Mouse (Mus musculus): Measurements from ENCODE around the gene Cstb.

The Cstb gene

DNA sequence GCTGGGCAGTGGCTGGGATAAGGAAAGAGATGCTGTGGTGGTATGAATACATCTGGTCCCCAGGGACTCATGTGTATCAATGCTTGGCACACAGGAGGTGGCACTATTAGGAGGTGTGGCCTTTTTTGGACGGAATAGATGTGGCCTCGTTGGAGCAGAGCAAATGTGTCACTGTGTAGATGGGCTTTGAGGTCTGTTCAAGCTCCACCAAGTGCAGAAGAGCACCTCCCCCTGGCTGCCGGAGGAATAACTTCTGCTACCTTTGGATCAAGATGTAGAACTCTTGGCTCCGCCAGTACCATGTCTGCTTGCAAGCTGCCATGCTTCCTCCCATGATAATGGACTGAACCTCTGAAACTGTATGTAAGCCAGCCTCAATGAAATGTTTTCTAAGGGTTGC lies 36.3 kb downstream of the Cstb start:
- no peak for DNase-seq (ENCODE audit: low spot score in 2 of 2)

DNA sequence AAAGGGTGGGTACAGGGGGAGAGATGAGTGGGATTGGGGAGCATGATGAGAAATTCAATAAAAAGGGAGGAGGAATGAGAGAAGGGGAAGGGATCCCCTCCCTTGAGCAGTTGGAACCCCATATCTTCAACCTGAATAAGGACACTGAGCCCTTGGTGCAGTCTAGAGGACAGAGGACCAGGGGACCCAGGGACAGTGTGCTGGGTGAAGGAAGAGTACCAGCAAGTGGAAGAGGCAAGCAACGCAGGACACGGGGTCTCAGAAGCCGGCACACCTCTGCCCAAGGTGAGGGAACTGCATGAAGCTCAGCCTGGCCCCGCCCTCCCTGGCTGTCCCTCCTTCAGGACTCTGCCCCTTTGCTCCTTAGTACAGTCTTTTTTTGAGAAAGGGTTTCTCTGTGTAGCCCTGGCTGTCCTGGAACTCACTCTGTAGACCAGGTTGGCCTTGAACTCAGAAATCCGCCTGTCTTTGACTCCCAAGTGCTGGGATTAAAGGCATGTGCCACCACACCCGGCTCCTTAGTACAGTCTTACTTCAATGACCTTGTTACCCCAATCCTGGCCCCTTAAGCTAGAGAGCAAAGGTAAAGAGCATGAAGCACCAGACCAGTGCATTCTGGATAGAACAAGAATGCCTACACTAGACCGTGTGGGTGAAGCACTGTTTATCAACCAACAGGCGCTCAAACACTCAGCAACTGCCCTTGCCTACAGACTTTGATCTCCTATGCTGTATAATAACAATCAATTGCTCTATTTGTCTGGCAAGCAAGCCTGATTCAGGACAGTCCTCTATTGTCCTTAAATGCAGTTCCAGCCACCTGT lies 37.7 kb downstream of the Cstb start:
- no peak for DNase-seq (ENCODE audit: low spot score in 2 of 2)

DNA sequence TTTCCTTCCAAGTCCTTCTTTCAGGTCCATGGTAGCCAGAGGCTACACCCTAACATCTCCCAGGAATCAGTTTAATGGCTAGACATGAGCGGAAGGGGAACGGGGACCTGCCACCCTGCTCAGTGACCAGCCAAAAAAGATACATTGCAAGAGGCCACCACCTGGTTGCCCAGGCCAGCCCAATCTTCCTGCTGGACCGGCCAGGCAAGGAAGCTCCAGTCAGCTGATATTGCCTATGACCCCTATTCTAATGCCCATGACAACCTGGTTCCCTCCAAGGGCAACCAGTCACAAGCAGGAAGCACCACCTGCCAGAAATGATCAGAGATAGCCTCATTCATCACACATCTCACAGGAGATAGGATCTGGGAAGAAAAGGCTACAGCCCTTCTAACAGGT lies 38.3 kb downstream of the Cstb start:
- DNase-seq (ENCODE audit: low spot score in 2 of 2), result no peak

DNA sequence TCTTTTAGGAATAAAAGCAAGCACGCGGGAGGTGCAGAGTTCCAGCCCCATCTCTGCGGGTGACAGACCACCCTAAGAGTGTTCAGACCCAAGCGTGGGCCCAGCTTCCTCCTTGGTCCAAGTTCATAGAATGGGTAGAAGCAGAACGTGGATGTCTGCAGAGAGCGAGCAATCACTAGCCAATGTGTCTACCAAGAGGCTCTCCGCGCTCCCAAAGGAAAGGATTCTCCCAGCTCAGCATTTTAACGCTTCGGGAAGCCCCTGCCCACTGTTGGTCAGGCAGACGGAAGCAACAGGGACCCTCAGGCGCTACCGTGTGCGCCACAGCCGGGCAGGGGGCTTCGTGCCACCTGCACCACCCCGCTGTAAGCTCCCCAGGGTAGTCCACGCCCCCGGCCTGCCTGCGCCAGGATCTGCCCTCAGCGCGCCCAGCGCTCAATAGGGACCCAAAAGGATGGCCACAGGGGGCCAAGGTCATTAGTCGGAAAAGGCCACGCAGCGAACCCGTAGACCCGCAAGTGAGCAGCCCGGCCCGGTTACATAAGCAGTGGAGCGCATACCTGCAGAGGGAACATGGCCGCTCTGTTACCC lies 38.8 kb downstream of the Cstb start:
- DNase-seq (ENCODE audit: low spot score in 2 of 2), result no peak

DNA sequence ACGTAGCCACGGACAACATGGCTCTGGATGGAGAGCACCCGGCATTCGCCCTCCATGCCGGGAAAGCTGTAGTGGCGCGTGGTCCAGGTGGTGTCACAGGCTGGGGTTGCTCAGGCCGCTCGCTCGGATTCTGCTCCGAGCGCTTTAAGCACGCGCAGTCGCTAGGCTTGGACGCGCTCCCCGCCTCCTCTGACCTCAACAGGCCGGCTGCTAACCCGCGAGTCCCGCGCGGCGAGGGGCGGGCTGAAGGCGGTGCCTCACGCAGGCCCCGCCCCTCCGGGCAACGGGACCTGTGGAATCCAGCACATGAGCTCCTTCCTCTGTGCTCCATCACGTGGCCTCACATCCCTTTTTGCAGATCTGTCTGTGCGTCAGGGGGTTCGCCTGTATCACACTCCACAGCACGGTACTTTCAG lies 39.3 kb downstream of the Cstb start, which contains the start of gene Pdxk:
TSS of gene Pdxk (minus strand) at position 184 of the 416 bp plus-strand sequence.
- DNase-seq (ENCODE audit: low spot score in 2 of 2), result peak; percentile 93 to 95

DNA sequence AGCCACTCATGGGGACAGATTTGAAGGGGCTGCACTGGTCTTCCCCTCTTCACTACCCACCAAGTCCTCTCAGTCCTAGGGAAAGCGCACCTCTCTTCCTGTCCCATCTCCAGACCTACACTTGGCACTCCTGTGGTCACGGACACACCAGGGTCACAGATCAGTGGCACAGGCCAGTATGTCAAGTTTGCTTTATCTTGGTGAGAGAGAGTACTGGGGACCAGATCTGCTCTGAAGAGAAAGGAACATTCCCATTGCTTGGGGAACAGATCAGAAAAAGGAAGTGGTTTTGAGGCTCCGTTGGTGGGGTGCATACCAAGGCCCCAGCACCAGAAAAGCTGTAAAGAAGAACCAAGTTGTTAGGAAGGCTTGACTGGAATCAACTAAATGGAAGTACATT lies 40.0 kb downstream of the Cstb start:
- DNase-seq (ENCODE audit: low spot score in 2 of 2), result no peak

DNA sequence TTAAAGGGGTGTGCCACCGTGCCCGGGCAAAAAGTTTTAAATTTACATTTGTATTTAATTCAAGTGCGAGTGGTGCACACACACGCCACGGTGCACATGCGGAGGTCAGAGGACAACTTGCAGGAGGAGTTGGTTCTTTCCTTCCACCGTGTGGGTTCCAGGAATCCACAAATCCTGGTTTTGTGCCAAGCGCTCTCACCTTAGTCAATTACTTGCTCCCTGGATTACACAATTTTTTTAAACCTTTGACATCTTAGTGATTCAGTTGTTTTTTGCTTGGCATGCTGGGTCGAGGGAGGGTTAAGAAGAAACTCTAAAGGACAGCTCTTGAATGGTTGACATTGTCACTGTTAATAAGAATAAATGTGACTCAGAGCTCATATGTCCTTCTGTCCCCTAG lies 41.2 kb downstream of the Cstb start:
- no peak for DNase-seq (ENCODE audit: low spot score in 2 of 2)

DNA sequence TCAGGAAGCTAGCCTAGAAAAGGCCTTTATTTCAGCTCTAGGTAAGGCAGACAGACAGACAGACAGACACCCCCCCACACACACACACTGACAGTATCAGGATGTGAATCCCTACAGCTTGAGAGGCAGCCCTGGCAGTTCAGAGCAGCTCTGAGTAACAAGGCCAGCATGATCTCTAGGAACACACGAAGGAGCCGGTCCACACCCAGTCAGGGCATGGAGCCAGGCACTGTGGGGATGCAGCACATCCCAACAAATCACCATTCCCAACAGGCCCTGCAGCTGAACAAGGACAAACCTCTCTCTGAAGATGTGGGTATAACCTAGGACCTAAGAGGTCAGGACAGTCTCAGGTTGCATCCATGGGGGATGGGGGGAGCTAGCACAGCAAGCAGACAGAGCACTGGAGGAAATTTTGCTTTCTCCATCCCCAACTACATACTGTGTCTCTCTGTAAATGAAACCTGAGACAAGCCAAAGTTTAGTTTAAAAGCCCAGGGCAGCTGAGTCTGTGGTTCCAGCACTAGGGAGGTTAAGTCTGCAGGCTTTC lies 42.4 kb downstream of the Cstb start:
- no peak for DNase-seq (ENCODE audit: low spot score in 2 of 2)

DNA sequence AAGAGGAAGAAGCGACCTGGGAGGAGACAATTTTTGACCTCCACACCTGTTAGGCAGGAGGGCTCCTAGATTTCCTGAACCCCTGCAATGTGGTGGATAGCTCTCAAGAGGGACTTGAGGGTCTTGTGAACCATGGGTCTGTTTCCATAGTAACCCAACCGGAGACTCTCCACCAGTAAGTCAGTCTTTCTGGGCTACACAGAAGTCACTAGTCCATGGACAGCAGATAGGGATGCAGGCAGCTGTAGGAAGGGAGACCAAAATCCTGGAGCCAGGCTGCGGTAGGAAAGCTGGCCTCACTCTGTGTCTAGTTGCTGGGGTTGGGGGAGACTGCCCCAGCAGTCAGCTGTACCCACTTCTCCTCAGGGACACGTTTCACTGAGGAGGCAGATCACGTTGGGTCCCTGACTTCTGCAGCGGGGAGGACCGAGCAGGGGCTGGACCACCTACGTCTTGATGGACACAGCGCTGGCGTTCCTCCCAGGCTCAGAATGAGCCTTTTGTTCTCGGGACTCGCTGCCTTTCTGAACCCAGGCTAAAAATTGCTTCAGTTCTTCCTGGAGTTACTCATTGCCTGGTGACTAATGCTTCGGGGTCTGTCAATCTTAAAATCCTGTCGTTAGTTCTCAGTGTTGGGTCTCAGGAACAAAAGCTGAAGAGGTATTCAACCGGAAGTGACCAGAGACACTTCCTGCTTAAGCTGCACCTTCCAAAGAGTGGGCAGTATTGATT lies 45.3 kb downstream of the Cstb start:
- peak; percentile 36 to 55 for DNase-seq (ENCODE audit: low spot score in 2 of 2)

DNA sequence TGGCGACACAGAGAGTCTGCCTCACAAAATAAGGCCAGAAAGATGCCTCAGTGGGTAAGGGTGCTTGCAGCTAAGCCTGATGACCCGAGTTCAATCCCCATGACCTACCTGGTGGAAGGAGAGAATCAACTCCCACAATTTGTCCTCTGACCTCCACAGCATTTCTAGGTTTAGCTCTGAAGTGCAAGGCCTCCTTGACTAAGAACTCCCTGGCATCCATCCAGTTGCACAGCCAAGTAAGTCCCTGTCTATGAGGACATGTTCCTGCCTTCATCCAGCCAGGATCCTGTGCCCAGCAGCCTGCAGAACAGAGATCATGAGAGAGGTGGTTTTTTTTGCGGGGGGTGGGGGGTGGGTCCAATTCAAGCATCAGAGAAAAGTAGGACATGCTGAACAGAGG lies 46.6 kb downstream of the Cstb start:
- no peak for DNase-seq (ENCODE audit: low spot score in 2 of 2)

DNA sequence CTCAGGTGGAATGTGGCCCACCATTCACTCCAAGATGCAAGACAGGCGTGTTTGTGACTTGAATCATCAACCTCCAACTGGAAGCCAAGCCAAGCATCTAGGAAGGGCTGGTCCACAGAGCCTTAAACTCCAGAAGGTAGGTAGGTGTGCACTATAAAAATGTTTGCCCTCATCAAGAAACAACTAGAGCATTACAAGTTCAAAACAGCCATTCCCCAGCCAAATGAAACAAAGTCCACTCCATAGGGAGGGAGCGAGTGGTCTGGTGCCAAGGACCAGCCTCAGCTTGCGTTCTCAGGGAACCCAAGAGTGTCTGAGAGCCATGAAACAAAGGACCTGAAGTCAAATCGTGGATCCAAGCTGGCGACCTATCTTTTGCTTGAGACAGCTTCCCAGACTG lies 48.0 kb downstream of the Cstb start:
- no peak for DNase-seq (ENCODE audit: low spot score in 2 of 2)

DNA sequence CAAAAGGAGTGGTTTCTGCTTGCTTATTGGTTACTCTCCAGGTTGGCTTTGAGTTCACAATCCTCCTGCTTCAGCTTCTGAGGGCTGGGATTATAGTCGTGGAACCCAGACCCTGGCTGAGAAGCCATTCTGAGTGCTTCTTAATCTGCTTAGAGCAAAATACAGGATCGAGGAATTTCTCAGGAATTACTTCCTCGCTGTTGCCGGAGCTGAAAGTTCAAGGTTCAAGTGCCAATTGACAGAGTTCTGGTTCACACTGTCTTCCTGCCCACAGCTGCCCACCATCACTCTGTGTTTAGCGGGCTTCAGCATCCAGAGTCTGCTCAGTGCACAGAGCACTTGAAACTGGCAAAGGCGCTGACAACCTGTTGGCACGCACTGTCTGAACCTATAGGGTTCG lies 49.3 kb downstream of the Cstb start:
- DNase-seq (ENCODE audit: low spot score in 2 of 2), result no peak

DNA sequence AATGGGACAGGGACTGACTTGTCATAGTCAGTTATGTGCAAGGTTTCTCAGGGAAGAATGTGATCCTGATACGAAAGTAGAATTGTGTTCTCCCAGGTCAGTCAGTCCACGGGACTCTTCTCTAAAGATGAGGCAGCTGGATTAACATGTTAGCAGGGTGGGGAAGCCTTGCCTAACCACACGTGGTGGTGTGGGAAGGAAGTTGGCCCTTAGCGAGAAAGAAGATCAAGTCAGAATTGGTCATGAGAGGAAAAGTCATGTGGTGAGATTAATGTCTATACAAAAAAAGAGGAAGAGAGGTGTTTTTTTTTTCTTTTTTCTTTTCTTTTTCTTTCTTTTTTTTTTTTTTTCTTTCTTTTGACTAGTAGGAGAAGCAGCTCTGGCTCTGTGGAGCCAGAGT lies 51.4 kb downstream of the Cstb start:
- no peak for DNase-seq (ENCODE audit: low spot score in 2 of 2)

All from frontal cortex, postnatal 36 days (tissue).